Mouse (Mus musculus): ENCODE measurements at regions not wholly inside any gene's neighbourhood (a gene's known extent, or its start where the extent isn't known, plus 50 kb on each side); places are given as distances from the start of the nearest gene placed in this dataset.

GRCm38 (mm10) chr11:32136066-32136465 lies 64.0 kb downstream of the Il9r start:
- peak in 1 of 2 experiments; percentile 45 for DNase-seq

GRCm38 (mm10) chr11:32133996-32134395 lies 66.1 kb downstream of the Il9r start:
- no peak for DNase-seq

- no peak for DNase-seq
Measured at GRCm38 (mm10) chr11:32132008-32132615, 68.0 kb downstream of the Il9r start.

GRCm38 (mm10) chr11:32128551-32128950 lies 71.5 kb downstream of the Il9r start:
- no peak for DNase-seq

- no peak for DNase-seq
Measured at GRCm38 (mm10) chr11:32128018-32128417, 72.1 kb downstream of the Il9r start.

GRCm38 (mm10) chr11:32127401-32127817 lies 72.7 kb downstream of the Il9r start:
- no peak for DNase-seq

GRCm38 (mm10) chr11:32126786-32127185 lies 73.3 kb downstream of the Il9r start:
- DNase-seq: no peak

GRCm38 (mm10) chr11:32126311-32126698 lies 73.8 kb downstream of the Il9r start:
- no peak for DNase-seq

GRCm38 (mm10) chr11:32125586-32126310 lies 74.3 kb downstream of the Il9r start:
- no peak for DNase-seq

GRCm38 (mm10) chr11:32120596-32120995 lies 79.5 kb downstream of the Il9r start:
- no peak for DNase-seq

- DNase-seq: peak in 1 of 2 experiments; percentile 33
Measured at GRCm38 (mm10) chr11:32118844-32119629, 81.0 kb downstream of the Il9r start.

- no peak for DNase-seq
Measured at GRCm38 (mm10) chr11:32117930-32118329, 82.1 kb downstream of the Il9r start.

- DNase-seq: peak in 1 of 2 experiments; percentile 22
Measured at GRCm38 (mm10) chr11:32113118-32113826, 86.8 kb downstream of the Il9r start.

GRCm38 (mm10) chr11:32112521-32112920 lies 87.6 kb downstream of the Il9r start:
- no peak for DNase-seq

- no peak for DNase-seq
Measured at GRCm38 (mm10) chr11:32111841-32112240, 88.2 kb downstream of the Il9r start.

GRCm38 (mm10) chr11:32109911-32110310 lies 90.2 kb downstream of the Il9r start:
- no peak for DNase-seq

Data from layer of hippocampus, postnatal 36 days (tissue).